Mouse (Mus musculus): Measurements from ENCODE around the gene Dnaaf5.

- TF ChIP-seq GATA1 (IDR thresholded peaks at IDR 0.05; ENCODE audit: low read length) = no peak
- TF ChIP-seq TAL1 (IDR thresholded peaks at IDR 0.05; ENCODE audit: low read length) = no peak
Observed at GRCm38 (mm10) chr5:139101783-139102182, 48.2 kb upstream of the Dnaaf5 start.

All from erythroblast, embryonic 14.5 days (primary cell).